Mouse (Mus musculus): Measurements from ENCODE around the gene Dnajb6.

Dnajb6 gene

DNA sequence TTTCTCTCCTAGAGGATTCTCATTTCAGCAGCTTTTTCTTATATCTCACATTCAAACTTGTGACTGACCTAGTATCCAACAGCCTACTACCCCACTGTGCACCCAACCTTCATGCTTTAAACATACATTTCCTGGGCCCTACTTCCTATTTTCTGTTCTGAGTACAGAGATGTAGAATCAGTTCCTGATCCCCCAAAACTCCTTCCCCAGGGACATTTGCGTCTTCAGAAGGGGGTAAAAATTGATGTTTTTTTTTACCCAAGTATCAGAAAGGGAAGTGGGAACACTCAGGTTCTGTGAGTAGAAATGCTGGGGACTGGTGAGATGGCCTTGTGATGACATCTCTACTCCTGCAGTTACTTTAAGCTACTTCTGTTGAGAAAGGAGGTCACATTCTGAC lies 117.5 kb downstream of the Dnajb6 start:
- no peak for DNase-seq

DNA sequence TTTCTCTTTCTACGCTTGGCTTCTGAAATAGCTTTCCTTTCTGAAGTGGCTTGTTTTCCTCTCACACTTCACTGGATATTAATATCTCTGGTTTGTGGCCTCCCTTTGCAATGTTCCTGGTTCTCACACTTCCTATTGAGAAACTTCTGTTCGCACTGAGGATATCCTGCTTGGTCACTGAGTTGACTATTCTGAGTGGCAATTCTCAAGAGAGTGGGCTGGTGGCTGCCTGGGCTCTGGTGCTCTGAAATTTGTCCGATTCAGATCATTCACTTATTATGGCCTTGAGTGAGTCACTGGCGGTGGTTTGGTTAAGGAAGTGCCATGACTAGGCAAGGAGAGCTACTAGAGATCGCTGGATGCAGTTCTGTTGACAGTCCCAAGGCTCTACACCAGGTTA lies 118.9 kb downstream of the Dnajb6 start:
- DNase-seq: no peak

DNA sequence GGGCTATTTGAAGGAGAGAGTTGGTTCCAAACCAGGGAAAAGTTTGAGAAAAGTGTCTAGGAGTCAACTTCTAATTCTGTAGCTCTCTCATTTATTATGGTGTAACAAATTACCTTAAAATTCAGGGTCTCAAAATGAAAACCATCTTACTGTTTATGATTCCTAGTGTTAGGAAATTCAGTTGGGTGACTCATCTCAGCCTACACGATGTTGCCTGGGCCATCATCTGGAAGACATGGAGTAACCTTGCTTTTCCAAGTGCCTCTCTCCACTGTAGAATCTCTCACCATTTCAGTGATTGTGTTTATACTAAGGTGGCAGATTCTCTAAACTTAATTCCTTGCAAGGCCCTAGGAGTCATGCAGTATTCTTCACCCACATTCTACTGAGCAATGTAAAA lies 119.5 kb downstream of the Dnajb6 start:
- DNase-seq: no peak

DNA sequence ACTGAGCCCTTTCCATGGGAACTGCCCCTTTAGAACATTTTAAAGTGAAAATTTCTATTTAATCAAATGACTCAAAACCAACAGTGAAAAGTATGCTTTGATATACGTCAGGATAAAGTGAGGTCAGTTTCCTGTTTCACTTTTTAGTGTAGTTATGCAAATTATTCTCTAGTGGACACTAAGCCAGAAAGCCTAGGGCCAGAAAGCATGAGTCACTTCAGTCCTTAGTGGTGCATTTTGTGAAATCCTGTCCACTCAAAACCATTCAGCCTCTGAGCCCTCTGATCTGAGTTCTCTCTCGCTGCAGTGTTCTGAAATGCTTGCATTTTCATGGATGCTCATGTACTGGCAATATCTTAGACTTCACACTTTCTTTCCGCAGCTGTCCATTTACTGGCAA lies 126.0 kb downstream of the Dnajb6 start:
- no peak for DNase-seq

DNA sequence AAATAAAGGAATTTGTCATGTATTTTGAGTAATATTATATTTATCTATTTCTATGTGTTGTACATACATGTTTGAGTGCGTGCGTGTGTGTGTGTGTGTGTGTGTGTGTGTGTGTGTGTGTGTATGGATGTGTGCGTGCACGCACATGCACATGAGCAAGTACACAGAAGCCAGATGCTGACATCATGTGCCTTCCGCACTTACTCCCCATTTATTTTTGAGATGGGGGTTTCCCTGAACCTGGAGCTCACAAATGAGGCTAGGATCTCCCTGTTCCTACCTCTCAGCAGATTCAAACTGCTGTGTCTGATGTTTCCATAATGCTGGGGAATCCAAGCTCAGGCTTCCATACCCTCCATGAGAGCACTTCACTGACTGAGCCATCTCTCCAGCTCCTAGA lies 126.9 kb downstream of the Dnajb6 start:
- no peak for DNase-seq

DNA sequence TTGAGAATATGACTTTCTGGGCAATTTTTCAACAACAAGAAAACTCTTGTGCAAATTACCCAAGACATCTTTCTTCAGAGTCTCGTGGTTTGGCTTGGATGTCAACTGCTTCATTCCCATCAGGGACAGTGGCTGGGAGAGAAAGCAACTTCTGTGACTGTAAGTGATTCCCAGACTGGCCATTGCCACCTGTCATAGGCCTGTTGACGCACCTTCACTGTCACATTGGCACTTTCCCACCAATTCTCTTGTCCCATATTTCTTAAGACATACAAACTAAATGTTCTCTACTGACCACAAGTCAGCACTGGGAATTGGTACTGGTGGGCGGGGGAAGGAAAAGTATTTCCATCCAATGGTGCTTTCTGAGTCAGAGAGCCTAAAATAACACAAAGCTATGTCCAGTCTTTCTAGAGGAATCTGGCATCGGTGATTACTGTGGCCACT lies 128.8 kb downstream of the Dnajb6 start:
- no peak for DNase-seq

DNA sequence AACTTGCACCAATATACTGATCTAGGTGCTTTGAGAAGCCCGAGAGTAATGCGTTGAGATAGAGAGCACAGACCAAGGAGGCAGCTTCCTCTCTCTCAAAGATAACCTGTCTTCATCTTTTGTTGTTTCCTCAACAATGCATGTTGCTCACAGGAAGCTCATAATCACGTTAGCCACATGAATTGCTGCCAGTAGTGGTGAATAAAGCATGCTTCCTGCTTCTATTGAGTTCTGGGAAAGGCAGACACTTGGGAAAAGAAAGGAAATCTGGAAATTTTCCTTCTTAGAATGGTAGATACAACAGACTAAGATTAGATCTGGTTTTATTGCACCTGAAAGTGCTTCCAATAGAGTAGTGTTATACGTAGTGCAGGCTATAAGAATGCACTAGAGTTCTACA lies 129.5 kb downstream of the Dnajb6 start:
- no peak for DNase-seq
